Comparison of ENCODE assay signal across 8 mouse cellular contexts in the genomic region with DNA sequence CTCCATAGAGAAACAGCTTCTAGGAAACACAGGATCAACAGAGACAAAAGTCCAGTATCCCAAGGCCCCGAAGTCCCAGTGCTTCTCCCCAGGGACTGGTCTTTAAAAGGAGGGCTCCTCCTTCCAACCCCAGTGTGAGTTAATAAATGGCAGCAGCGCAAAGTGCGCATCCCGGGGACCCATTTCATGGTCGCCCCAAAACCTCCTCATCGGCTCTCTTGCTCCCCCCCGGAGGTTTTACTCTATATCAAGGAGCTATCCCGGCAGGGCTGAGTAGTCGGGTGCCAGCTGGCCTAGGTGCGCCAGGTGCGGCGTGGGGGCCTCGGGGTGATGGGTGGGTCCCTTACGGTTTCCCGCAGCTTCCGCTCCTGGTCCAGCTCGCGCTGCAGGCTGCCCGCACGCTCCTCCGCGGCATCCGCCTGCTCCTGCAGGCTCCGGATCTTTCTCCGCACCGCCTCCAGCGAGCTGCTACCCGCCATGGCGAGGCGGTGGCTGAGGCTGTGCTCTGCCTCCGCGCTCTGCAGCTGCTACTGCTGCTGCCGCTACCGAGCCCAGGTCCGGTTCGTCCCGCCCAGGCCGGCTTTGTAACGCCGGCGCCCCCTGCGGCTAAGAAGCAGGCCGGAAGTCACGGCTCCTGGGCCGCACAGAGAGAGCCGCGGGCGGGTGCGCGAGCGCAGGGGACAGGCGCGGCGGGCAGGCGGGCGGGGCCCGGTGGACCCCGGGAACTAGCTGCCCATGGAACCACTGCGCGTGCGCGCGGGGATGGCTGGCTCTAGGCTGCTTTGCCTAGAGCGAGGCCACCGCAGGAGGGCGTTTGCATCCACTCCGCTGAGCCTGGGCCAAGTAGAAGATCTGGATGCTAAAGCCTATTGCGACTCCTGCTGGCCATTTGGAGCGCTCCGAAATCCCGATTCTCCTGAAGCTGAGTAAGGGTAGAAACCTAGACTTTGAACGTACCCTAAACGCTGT. TPM values are rescaled to one million over a fixed set of nuclear protein-coding genes. Genes with fewer than 3 reads are reported as not detected.
DNase-seq lines count a peak whose midpoint lies in the region; ATAC-seq and TF ChIP-seq lines count a peak whose summit lies in the region.

No protein-coding gene starts in this region.

- peak overlapping the region; percentile 92 for H3K27ac ChIP-seq in cortical plate, adult 2 months (ENCODE audit: insufficient read depth, low read length)

- TF ChIP-seq CTCF in cortical plate, adult 2 months (IDR thresholded peaks at IDR 0.05; ENCODE audit: extremely low read depth, insufficient read depth, low read length) = peak; percentile 93

- H3K4me1 ChIP-seq in cortical plate, adult 2 months (ENCODE audit: control insufficient read depth, insufficient read depth, low read length) = peaks cover 3% of the 10 kb centered on the region; the same call in 1 of the 2 replicates

- H3K4me3 ChIP-seq in cortical plate, adult 2 months (ENCODE audit: insufficient read depth, low read length) = peak overlapping the region; percentile 73

- ATAC-seq in activated CD4-positive, CD25-positive, alpha-beta regulatory T cell, adult 4 months = peak; percentile 84
- ATAC-seq in megakaryocyte progenitor cell, adult 5-6 weeks (replicated peaks; ENCODE audit: poor library complexity) = peak; percentile 84

- peak; percentile 61 for TF ChIP-seq POLR2A in cortical plate, adult 2 months (IDR thresholded peaks at IDR 0.05; ENCODE audit: extremely low read depth, insufficient read depth, low read length)

- peak; percentile 96 to 98 for DNase-seq in gastrocnemius, adult 8-10 months (ENCODE audit: low spot score in 2 of 2)
- DNase-seq in induced T-regulatory cell, adult 2 months (ENCODE audit: low read depth) = peak; percentile 98
- peak; percentile 98 to 100 for DNase-seq in left cerebral cortex, adult 9 months (ENCODE audit: low spot score in 2 of 2)
- peak; percentile 100 for DNase-seq in right cerebral cortex, postnatal 14 days
- peak; percentile 98 to 99 for DNase-seq in urinary bladder, postnatal 36 days (ENCODE audit: low spot score in 2 of 2)

RNA-seq across cellular contexts. Expression of a gene that starts 5.7 kb away (rescaled TPM):
- polyA plus RNA-seq in activated CD4-positive, CD25-positive, alpha-beta regulatory T cell, adult 4 months (2017; shearing (Covaris generic)) = 10 to 100 TPM; 30.8 to 35.8 TPM
- polyA plus RNA-seq in cortical plate, adult 2 months (2012; rRNA removed) = 234 and 242 TPM in 2 replicates
- total RNA-seq in gastrocnemius, adult 8-10 months (2022) = over 10,000 TPM; 24,112 to 28,307 (median 24,365) TPM
- total RNA-seq in megakaryocyte progenitor cell, adult 5-6 weeks (2015) = 33.1 and 43.8 TPM in 2 replicates
- 47.0 and 50.4 TPM in 2 replicates for total RNA-seq in megakaryocyte progenitor cell, adult 5-6 weeks (2017)

Comparison
In these comparisons a context has a peak if more than half of its experiments do, and no peak if none do; other contexts are left out.
1. Peak in every context shown above with its lines: DNase-seq, ATAC-seq, H3K4me3 ChIP-seq and H3K27ac ChIP-seq.
2. RNA of a gene that starts 5.7 kb away (total RNA-seq): 24,112 to 28,307 TPM in gastrocnemius, adult 8-10 months; 33.1 to 50.4 TPM in megakaryocyte progenitor cell, adult 5-6 weeks; every median in the first group is over 100 times any median in the second.